In genomic region chr3:54568096-54568495, GRCm38 (mm10) we compare ENCODE assay signal across 20 mouse cellular contexts.
DNase-seq lines count a peak whose midpoint lies in the region; ATAC-seq and TF ChIP-seq lines count a peak whose summit lies in the region.
"Had no signal": no experiment of that assay in that cellular context is flagged by ENCODE, and none has a peak within 500 bp of the region (broad histone marks: within the 10 kb centered on the region; RNA-seq: fewer than 3 reads in every experiment).

No protein-coding gene starts in this region.

- intact Hi-C loops in gastrocnemius, postnatal 14 days (cut with DNase I; ENCODE audit: low total_unique reads), result no loop called here

- TF ChIP-seq EP300 in heart, postnatal 0 days (IDR thresholded peaks at IDR 0.05; ENCODE audit: low read depth), result no peak

- ATAC-seq in limb, embryonic 15.5 days (ENCODE audit: insufficient number of reproducible peaks, low FRiP score, low TSS enrichment, low read depth), result no peak
- ATAC-seq in heart, embryonic 13.5 days (ENCODE audit: extremely low read depth, insufficient number of reproducible peaks, low FRiP score, low TSS enrichment), result no peak
- ATAC-seq in heart, postnatal 0 days (ENCODE audit: insufficient read depth, low read depth), result peak; percentile 44; the same call in 1 of the 2 replicates
- no peak for ATAC-seq in forebrain, embryonic 12.5 days (ENCODE audit: low FRiP score)
- ATAC-seq: forebrain, embryonic 13.5 days; forebrain, postnatal 0 days; intestine, embryonic 15.5 days had no signal

- TF ChIP-seq CTCF in heart, postnatal 0 days (IDR thresholded peaks at IDR 0.05; ENCODE audit: low read depth), result no peak

- H3K9ac ChIP-seq in limb, embryonic 15.5 days, result no peak overlapping the region
- H3K9ac ChIP-seq in heart, embryonic 13.5 days, result no peak overlapping the region
- no peak overlapping the region for H3K9ac ChIP-seq in heart, postnatal 0 days (replicated peaks; ENCODE audit: low read depth, low read length)
- H3K9ac ChIP-seq in forebrain, embryonic 12.5 days, result no peak overlapping the region
- H3K9ac ChIP-seq: embryonic facial prominence, embryonic 13.5 days; forebrain, embryonic 13.5 days; forebrain, postnatal 0 days; hindbrain, embryonic 13.5 days; intestine, embryonic 15.5 days had no signal

- peak overlapping the region; percentile 48 for H3K27ac ChIP-seq in limb, embryonic 15.5 days
- no peak overlapping the region for H3K27ac ChIP-seq in limb, embryonic 10.5 days
- peak overlapping the region; percentile 60 for H3K27ac ChIP-seq in heart, embryonic 13.5 days (replicated peaks)
- H3K27ac ChIP-seq in heart, postnatal 0 days (ENCODE audit: low read depth), result peak overlapping the region; percentile 63; the same call in 1 of the 2 replicates
- no peak overlapping the region for H3K27ac ChIP-seq in forebrain, embryonic 12.5 days
- H3K27ac ChIP-seq: embryonic facial prominence, embryonic 13.5 days; forebrain, embryonic 13.5 days; hindbrain, embryonic 13.5 days; intestine, embryonic 15.5 days had no signal

- WGBS in limb, embryonic 15.5 days, result 67% methylated on average over 5 of the region's 5 CpGs
- WGBS in limb, embryonic 10.5 days, result 85% methylated on average over 5 of the region's 5 CpGs
- WGBS in heart, embryonic 13.5 days, result 67% methylated on average over 5 of the region's 5 CpGs
- 55% methylated on average over 5 of the region's 5 CpGs for WGBS in heart, postnatal 0 days
- WGBS in forebrain, embryonic 12.5 days, result 91% methylated on average over 5 of the region's 5 CpGs

- no peak overlapping the region for H3K4me3 ChIP-seq in limb, embryonic 15.5 days
- no peak overlapping the region for H3K4me3 ChIP-seq in limb, embryonic 10.5 days
- H3K4me3 ChIP-seq in heart, embryonic 13.5 days, result no peak overlapping the region
- H3K4me3 ChIP-seq in heart, postnatal 0 days (ENCODE audit: low read depth, low read length), result no peak overlapping the region
- H3K4me3 ChIP-seq in forebrain, embryonic 12.5 days (replicated peaks), result no peak overlapping the region
- H3K4me3 ChIP-seq: embryonic facial prominence, embryonic 13.5 days; forebrain, embryonic 13.5 days; hindbrain, embryonic 13.5 days; intestine, embryonic 15.5 days had no signal

- H3K9me3 ChIP-seq in limb, embryonic 15.5 days, result no peaks in the 10 kb centered on the region
- no peaks in the 10 kb centered on the region; the same call in 1 of the 2 replicates for H3K9me3 ChIP-seq in limb, embryonic 10.5 days (replicated peaks)
- peaks cover 17% of the 10 kb centered on the region for H3K9me3 ChIP-seq in heart, embryonic 13.5 days
- H3K9me3 ChIP-seq in heart, postnatal 0 days (replicated peaks; ENCODE audit: control insufficient read depth, low read length), result peaks cover 10% of the 10 kb centered on the region; the same call in 1 of the 2 replicates
- H3K9me3 ChIP-seq in forebrain, embryonic 12.5 days, result no peaks in the 10 kb centered on the region
- H3K9me3 ChIP-seq: forebrain, embryonic 13.5 days; hindbrain, embryonic 13.5 days; intestine, embryonic 15.5 days had no signal

- H3K36me3 ChIP-seq in limb, embryonic 15.5 days, result no peaks in the 10 kb centered on the region
- H3K36me3 ChIP-seq in limb, embryonic 10.5 days, result no peaks in the 10 kb centered on the region
- no peaks in the 10 kb centered on the region for H3K36me3 ChIP-seq in heart, embryonic 13.5 days
- no peaks in the 10 kb centered on the region for H3K36me3 ChIP-seq in heart, postnatal 0 days (replicated peaks; ENCODE audit: control insufficient read depth, insufficient read depth, low read length)
- H3K36me3 ChIP-seq in forebrain, embryonic 12.5 days (replicated peaks), result no peaks in the 10 kb centered on the region
- H3K36me3 ChIP-seq: embryonic facial prominence, embryonic 13.5 days; hindbrain, embryonic 13.5 days; intestine, embryonic 15.5 days had no signal

- no peaks in the 10 kb centered on the region for H3K4me1 ChIP-seq in limb, embryonic 15.5 days
- H3K4me1 ChIP-seq in limb, embryonic 10.5 days, result no peaks in the 10 kb centered on the region
- no peaks in the 10 kb centered on the region for H3K4me1 ChIP-seq in heart, embryonic 13.5 days
- H3K4me1 ChIP-seq in heart, postnatal 0 days (ENCODE audit: control insufficient read depth, insufficient read depth), result no peaks in the 10 kb centered on the region
- no peaks in the 10 kb centered on the region for H3K4me1 ChIP-seq in forebrain, embryonic 12.5 days
- H3K4me1 ChIP-seq: embryonic facial prominence, embryonic 13.5 days; forebrain, embryonic 13.5 days; hindbrain, embryonic 13.5 days had no signal

- no peaks in the 10 kb centered on the region for H3K27me3 ChIP-seq in limb, embryonic 15.5 days
- H3K27me3 ChIP-seq in limb, embryonic 10.5 days (ENCODE audit: low read depth, poor library complexity, severe bottlenecking), result no peaks in the 10 kb centered on the region
- H3K27me3 ChIP-seq in heart, embryonic 13.5 days (replicated peaks), result no peaks in the 10 kb centered on the region
- H3K27me3 ChIP-seq in heart, postnatal 0 days (ENCODE audit: control insufficient read depth, insufficient read depth, low read length), result no peaks in the 10 kb centered on the region
- no peaks in the 10 kb centered on the region for H3K27me3 ChIP-seq in forebrain, embryonic 12.5 days
- H3K27me3 ChIP-seq: CH12.LX; embryonic facial prominence, embryonic 13.5 days; forebrain, embryonic 13.5 days; hindbrain, embryonic 13.5 days; intestine, embryonic 15.5 days had no signal

- no peak overlapping the region for H3K4me2 ChIP-seq in limb, embryonic 15.5 days
- no peak overlapping the region for H3K4me2 ChIP-seq in heart, embryonic 13.5 days
- no peak overlapping the region for H3K4me2 ChIP-seq in heart, postnatal 0 days (ENCODE audit: low read depth, low read length)
- no peak overlapping the region for H3K4me2 ChIP-seq in forebrain, embryonic 12.5 days
- H3K4me2 ChIP-seq: embryonic facial prominence, embryonic 13.5 days; forebrain, embryonic 13.5 days; hindbrain, embryonic 13.5 days; intestine, embryonic 15.5 days had no signal

- no peak for DNase-seq in limb, embryonic 10.5 days (ENCODE audit: low spot score)
- DNase-seq in heart, postnatal 0 days (ENCODE audit: low spot score), result peak; percentile 24
- DNase-seq in heart, postnatal 4 days, result peak; percentile 26
- no peak for DNase-seq in adrenal gland, postnatal 25 days
- DNase-seq in gastrocnemius, postnatal 14 days, result no peak
- DNase-seq: adrenal gland, adult 8-10 months; cerebellum, adult 11 months; cerebellum, adult 8-10 months; cerebellum, postnatal 14 days; forebrain, postnatal 0 days; gastrocnemius, postnatal 25 days; kidney, adult 18-20 months had no signal

Comparison
In these comparisons a context has a peak if more than half of its experiments do, and no peak if none do; other contexts are left out.
1. H3K27ac ChIP-seq: peak in limb, embryonic 15.5 days (single experiment), heart, embryonic 13.5 days (single experiment) and heart, postnatal 0 days (single experiment); none in limb, embryonic 10.5 days (single experiment) and forebrain, embryonic 12.5 days (single experiment).
2. DNase-seq: peak in heart, postnatal 0 days (single experiment) and heart, postnatal 4 days (single experiment); none in limb, embryonic 10.5 days (single experiment), adrenal gland, postnatal 25 days (single experiment) and gastrocnemius, postnatal 14 days (single experiment).